Comparison of ENCODE assay signal across 8 mouse cellular contexts in genomic region chr9:44318076-44318825, GRCm38 (mm10). TPM values are rescaled to one million over a fixed set of nuclear protein-coding genes. Genes with fewer than 3 reads are reported as not detected.
A peak's percentile ranks its signal among the peaks of the same experiment; 100 is the strongest.
DNase-seq lines count a peak whose midpoint lies in the region; ATAC-seq and TF ChIP-seq lines count a peak whose summit lies in the region.

No protein-coding gene starts in this region.

- no peaks in the 10 kb centered on the region for H3K9me3 ChIP-seq in erythroblast, embryonic 14.5 days (ENCODE audit: control insufficient read depth, low read length)
- H3K9me3 ChIP-seq in intestine, postnatal 0 days (ENCODE audit: control insufficient read depth): no peaks in the 10 kb centered on the region
- no peaks in the 10 kb centered on the region for H3K9me3 ChIP-seq in midbrain, embryonic 10.5 days (replicated peaks)

- DNase-seq in midbrain, embryonic 10.5 days (ENCODE audit: low spot score): no peak
- DNase-seq in right cerebral cortex, postnatal 14 days: no peak
- no peak for DNase-seq in cerebellum, adult 11 months
- DNase-seq in layer of hippocampus, adult 9-10 months (ENCODE audit: low spot score): no peak

- WGBS in intestine, postnatal 0 days: 43% methylated on average over 5 of the region's 5 CpGs
- 32% methylated on average over 5 of the region's 5 CpGs for WGBS in midbrain, embryonic 10.5 days

- TF ChIP-seq CTCF in intestine, postnatal 0 days (IDR thresholded peaks at IDR 0.05; ENCODE audit: low read depth): no peak

- peak overlapping the region; percentile 91 for H3K4me2 ChIP-seq in intestine, postnatal 0 days (replicated peaks; ENCODE audit: low read depth)

- 0 out of 2 replicates have a peak overlapping the region, but pooled peaks have one; percentile 43 for H3K27ac ChIP-seq in brown adipose tissue, adult 24 weeks (replicated peaks; ENCODE audit: low read depth, low read length)
- peak overlapping the region; percentile 91 for H3K27ac ChIP-seq in intestine, postnatal 0 days (ENCODE audit: low read depth, low read length)
- no peak overlapping the region for H3K27ac ChIP-seq in midbrain, embryonic 10.5 days (replicated peaks)

- H3K4me1 ChIP-seq in erythroblast, embryonic 14.5 days (ENCODE audit: control insufficient read depth): peaks cover 59% of the 10 kb centered on the region
- peaks cover 12% of the 10 kb centered on the region for H3K4me1 ChIP-seq in brown adipose tissue, adult 24 weeks (ENCODE audit: control insufficient read depth, insufficient read depth, insufficient read length, low read length)
- peaks cover 4% of the 10 kb centered on the region; the same call in 1 of the 2 replicates for H3K4me1 ChIP-seq in intestine, postnatal 0 days (replicated peaks; ENCODE audit: control insufficient read depth, insufficient read depth, low read length)
- H3K4me1 ChIP-seq in midbrain, embryonic 10.5 days: peaks cover 45% of the 10 kb centered on the region

- H3K9ac ChIP-seq in intestine, postnatal 0 days (ENCODE audit: low read depth, low read length): peak overlapping the region; percentile 89

- no peak for ATAC-seq in erythroblast, adult 5-6 weeks (replicated peaks; ENCODE audit: low FRiP score, poor library complexity, severe bottlenecking)
- ATAC-seq in intestine, postnatal 0 days: peak; percentile 72

- H3K36me3 ChIP-seq in erythroblast, embryonic 14.5 days (ENCODE audit: control insufficient read depth): peaks cover 56% of the 10 kb centered on the region
- H3K36me3 ChIP-seq in intestine, postnatal 0 days (ENCODE audit: control insufficient read depth, insufficient read depth): peaks cover 38% of the 10 kb centered on the region
- H3K36me3 ChIP-seq in midbrain, embryonic 10.5 days: peaks cover 44% of the 10 kb centered on the region

- peak overlapping the region; percentile 90 for H3K4me3 ChIP-seq in erythroblast, embryonic 14.5 days (replicated peaks)
- peak overlapping the region; percentile 96 for H3K4me3 ChIP-seq in brown adipose tissue, adult 24 weeks (ENCODE audit: insufficient read depth, low read depth, low read length)
- H3K4me3 ChIP-seq in intestine, postnatal 0 days (ENCODE audit: low read depth, low read length): peak overlapping the region; percentile 96
- H3K4me3 ChIP-seq in midbrain, embryonic 10.5 days: peak overlapping the region; percentile 84

- H3K27me3 ChIP-seq in erythroblast, embryonic 14.5 days (ENCODE audit: control insufficient read depth): no peaks in the 10 kb centered on the region
- H3K27me3 ChIP-seq in intestine, postnatal 0 days (replicated peaks; ENCODE audit: control insufficient read depth, insufficient read depth, low read length): no peaks in the 10 kb centered on the region
- peaks cover 18% of the 10 kb centered on the region; the same call in 1 of the 2 replicates for H3K27me3 ChIP-seq in midbrain, embryonic 10.5 days (ENCODE audit: low read depth, poor library complexity, severe bottlenecking)

RNA-seq across cellular contexts. Expression of gene C2cd2l, which starts 1.8 kb away (rescaled TPM):
- polyA plus RNA-seq in erythroblast, embryonic 14.5 days (2012): 24.5 and 25.4 TPM in 2 replicates
- total RNA-seq in erythroblast, adult 5-6 weeks (2015; ENCODE audit: low replicate concordance): 13.4 and 16.3 TPM in 2 replicates
- 14.1 and 17.0 TPM in 2 replicates for total RNA-seq in erythroblast, adult 5-6 weeks (2017; ENCODE audit: low replicate concordance)
- 9.7 and 11.8 TPM in 2 replicates for polyA plus RNA-seq in brown adipose tissue, adult 24 weeks (2012; ENCODE audit: insufficient read depth, insufficient read length, missing spikeins)
- polyA plus RNA-seq in intestine, postnatal 0 days (2015; fragmentation: Nextera tagmentation; extraction: Ambion mirVana): 42.4 TPM in 2 replicates
- polyA plus RNA-seq in midbrain, embryonic 10.5 days (2016; fragmentation: Nextera tagmentation; extraction: Ambion mirVana): 8.6 and 10.8 TPM in 2 replicates

RNA-seq across cellular contexts. Expression of gene Dpagt1, which starts 7.6 kb away (rescaled TPM):
- 0.15 and 0.20 TPM in 2 replicates for polyA plus RNA-seq in erythroblast, embryonic 14.5 days (2012)
- 9.2 and 17.1 TPM in 2 replicates for total RNA-seq in erythroblast, adult 5-6 weeks (2015; ENCODE audit: low replicate concordance)
- total RNA-seq in erythroblast, adult 5-6 weeks (2017; ENCODE audit: low replicate concordance): 4.9 and 5.7 TPM in 2 replicates
- polyA plus RNA-seq in brown adipose tissue, adult 24 weeks (2012; ENCODE audit: insufficient read depth, insufficient read length, missing spikeins): 14.6 and 17.9 TPM in 2 replicates
- 23.6 and 25.3 TPM in 2 replicates for polyA plus RNA-seq in intestine, postnatal 0 days (2015; fragmentation: Nextera tagmentation; extraction: Ambion mirVana)
- polyA plus RNA-seq in midbrain, embryonic 10.5 days (2016; fragmentation: Nextera tagmentation; extraction: Ambion mirVana): 45.6 and 47.5 TPM in 2 replicates

RNA-seq across cellular contexts. Expression of gene Hinfp, which starts 12.8 kb away (rescaled TPM):
- polyA plus RNA-seq in erythroblast, embryonic 14.5 days (2012): 0.57 and 0.75 TPM in 2 replicates
- total RNA-seq in erythroblast, adult 5-6 weeks (2015; ENCODE audit: low replicate concordance): 2.5 and 4.6 TPM in 2 replicates
- total RNA-seq in erythroblast, adult 5-6 weeks (2017; ENCODE audit: low replicate concordance): 8.4 and 14.6 TPM in 2 replicates
- polyA plus RNA-seq in brown adipose tissue, adult 24 weeks (2012; ENCODE audit: insufficient read depth, insufficient read length, missing spikeins): 4.7 and 5.1 TPM in 2 replicates
- polyA plus RNA-seq in intestine, postnatal 0 days (2015; fragmentation: Nextera tagmentation; extraction: Ambion mirVana): 6.0 and 6.8 TPM in 2 replicates
- polyA plus RNA-seq in midbrain, embryonic 10.5 days (2016; fragmentation: Nextera tagmentation; extraction: Ambion mirVana): 29.4 and 35.8 TPM in 2 replicates

RNA-seq across cellular contexts. Expression of gene H2afx, which starts 16.2 kb away (rescaled TPM):
- polyA plus RNA-seq in erythroblast, embryonic 14.5 days (2012): 364 and 434 TPM in 2 replicates
- total RNA-seq in erythroblast, adult 5-6 weeks (2015; ENCODE audit: low replicate concordance): 45.2 and 69.0 TPM in 2 replicates
- total RNA-seq in erythroblast, adult 5-6 weeks (2017; ENCODE audit: low replicate concordance): 159 and 219 TPM in 2 replicates
- 2.9 and 4.8 TPM in 2 replicates for polyA plus RNA-seq in brown adipose tissue, adult 24 weeks (2012; ENCODE audit: insufficient read depth, insufficient read length, missing spikeins)
- 84.5 and 89.1 TPM in 2 replicates for polyA plus RNA-seq in intestine, postnatal 0 days (2015; fragmentation: Nextera tagmentation; extraction: Ambion mirVana)
- polyA plus RNA-seq in midbrain, embryonic 10.5 days (2016; fragmentation: Nextera tagmentation; extraction: Ambion mirVana): 531 and 532 TPM in 2 replicates

RNA-seq across cellular contexts. Expression of gene Hmbs, which starts 25.8 kb away (rescaled TPM):
- polyA plus RNA-seq in erythroblast, embryonic 14.5 days (2012): 331 and 361 TPM in 2 replicates
- 3,498 and 3,777 TPM in 2 replicates for total RNA-seq in erythroblast, adult 5-6 weeks (2015; ENCODE audit: low replicate concordance)
- 2,796 and 3,284 TPM in 2 replicates for total RNA-seq in erythroblast, adult 5-6 weeks (2017; ENCODE audit: low replicate concordance)
- 58.0 and 61.8 TPM in 2 replicates for polyA plus RNA-seq in brown adipose tissue, adult 24 weeks (2012; ENCODE audit: insufficient read depth, insufficient read length, missing spikeins)
- 60.1 and 60.7 TPM in 2 replicates for polyA plus RNA-seq in intestine, postnatal 0 days (2015; fragmentation: Nextera tagmentation; extraction: Ambion mirVana)
- 168 and 189 TPM in 2 replicates for polyA plus RNA-seq in midbrain, embryonic 10.5 days (2016; fragmentation: Nextera tagmentation; extraction: Ambion mirVana)

Comparison
In these comparisons a context has a peak if more than half of its experiments do, and no peak if none do; other contexts are left out.
1. RNA of gene Dpagt1, which starts 7.6 kb away (polyA plus RNA-seq): 45.6 to 47.5 TPM in midbrain, embryonic 10.5 days, 23.6 to 25.3 TPM in intestine, postnatal 0 days and 14.6 to 17.9 TPM in brown adipose tissue, adult 24 weeks; 0.15 to 0.20 TPM in erythroblast, embryonic 14.5 days; every median in the first group is over 10 times any median in the second.
2. Peak in every context shown above with its lines, with median percentiles within 50 percentile points of each other: H3K4me3 ChIP-seq.